Mouse (Mus musculus): ENCODE measurements around the gene Calu.

GRCm38 (mm10) chr6:29420596-29420995 is 72.7 kb downstream of the Calu start:
- TF ChIP-seq CTCF (IDR thresholded peaks at IDR 0.05; ENCODE audit: borderline replicate concordance, control insufficient read depth, extremely low read depth, insufficient read depth, low read length, poor library complexity) (no peak), POLR2A (IDR thresholded peaks at IDR 0.05; ENCODE audit: control insufficient read depth, extremely low read depth, insufficient read depth, low read length, poor library complexity) (no peak)
